Mouse (Mus musculus) kidney, postnatal 0 days (tissue): Measurements from ENCODE around the gene Olfr1411. TPM values are rescaled to one million over a fixed set of nuclear protein-coding genes. Genes with fewer than 3 reads are reported as not detected.

Source experiments
- ATAC-seq: fragments of 200-750 bp; cut with Nextera tagmentation; replicated peaks from 2 replicates; pipeline ENCODE4 v1.8.0; 2017; ENCODE audit warnings: low read depth, moderate number of reproducible peaks, moderate TSS enrichment, moderate library complexity; ENCODE audit not compliant: low FRiP score
- DNase-seq: peaks from one replicate; pipeline ENCODE4 v3.0.0-alpha.2; 2016; ENCODE audit warnings: low spot score
- H3K27ac ChIP-seq: fragments of 300-500 bp; sonication (generic); 2 replicates; pipeline ENCODE4 v1.5.1; 2014; ENCODE audit warnings: mild to moderate bottlenecking
- H3K27me3 ChIP-seq: fragments of 300-500 bp; sonication (generic); 2 replicates; pipeline ENCODE4 v1.6.1; 2014; ENCODE audit warnings: low read length, mixed read lengths; ENCODE audit not compliant: insufficient read depth
- H3K36me3 ChIP-seq: fragments of 300-500 bp; sonication (generic); 2 replicates; pipeline ENCODE4 v1.6.1; 2014; ENCODE audit warnings: low read length, mixed read lengths; ENCODE audit not compliant: insufficient read depth
- H3K4me1 ChIP-seq: fragments of 300-500 bp; sonication (generic); replicated peaks from 2 replicates; pipeline ENCODE4 v1.6.1; 2014; ENCODE audit warnings: antibody characterized with exemption, low read length, mixed read lengths; ENCODE audit not compliant: insufficient read depth
- H3K4me2 ChIP-seq: fragments of 300-500 bp; sonication (generic); 2 replicates; pipeline ENCODE4 v1.6.1; 2014; ENCODE audit warnings: mild to moderate bottlenecking, low read length, moderate library complexity, mixed read lengths
- H3K4me3 ChIP-seq: fragments of 300-500 bp; sonication (generic); replicated peaks from 2 replicates; pipeline ENCODE4 v1.5.1; 2014; ENCODE audit warnings: low read depth, low read length
- H3K9ac ChIP-seq: fragments of 300-500 bp; sonication (generic); 2 replicates; pipeline ENCODE4 v1.6.1; 2014; ENCODE audit warnings: low read depth, low read length
- H3K9me3 ChIP-seq: fragments of 300-500 bp; sonication (generic); replicated peaks from 2 replicates; pipeline ENCODE4 v1.6.1; 2016; ENCODE audit warnings: low read length, inconsistent platforms, mixed read lengths
- CTCF ChIP-seq: IDR thresholded peaks from 2 replicates; pipeline ENCODE4 v1.5.1; 2016; ENCODE audit warnings: antibody characterized with exemption, low read depth, mild to moderate bottlenecking, moderate library complexity
- WGBS: fragments of 180-500 bp; shearing (Covaris S2); extraction: QIAGEN DNeasy Blood & Tissue Kit; methylation state at CpG from one replicate; pipeline ENCODE4 v1.1.7; 2014; 5-methylcytosine and 5-hydroxymethylcytosine counted together
- polyA plus RNA-seq: library from polyadenylated mRNA; unstranded; fragments of >200 nt; fragmentation: Nextera tagmentation; extraction: Ambion mirVana; gene quantifications from 2 replicates; pipeline ENCODE4 v1.2.1, GENCODE M21; 2015

Gene Olfr1411
- polyA plus RNA-seq, 1 experiment from 2014 or later, result not detected

DNA sequence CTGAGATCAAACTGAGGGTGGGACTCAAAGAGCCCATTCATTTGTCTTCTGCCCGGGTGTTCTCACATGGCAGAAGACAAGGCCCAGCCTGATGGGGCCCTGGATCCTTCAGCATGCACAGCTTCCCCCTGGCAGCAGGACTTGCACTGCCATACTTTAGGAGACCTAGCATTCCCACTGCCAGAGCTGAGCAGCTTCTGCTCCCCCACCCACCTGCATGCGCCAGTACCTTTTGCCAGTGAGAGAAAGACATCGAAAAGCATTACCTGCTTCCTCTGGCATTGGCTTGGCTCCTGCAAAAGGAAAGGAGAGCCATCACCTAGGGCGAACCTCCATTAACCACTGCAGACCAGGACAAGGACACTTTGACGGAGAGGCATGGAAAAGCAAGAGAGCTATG is 50.7 kb downstream of the Olfr1411 start:
- no peak for DNase-seq

DNA sequence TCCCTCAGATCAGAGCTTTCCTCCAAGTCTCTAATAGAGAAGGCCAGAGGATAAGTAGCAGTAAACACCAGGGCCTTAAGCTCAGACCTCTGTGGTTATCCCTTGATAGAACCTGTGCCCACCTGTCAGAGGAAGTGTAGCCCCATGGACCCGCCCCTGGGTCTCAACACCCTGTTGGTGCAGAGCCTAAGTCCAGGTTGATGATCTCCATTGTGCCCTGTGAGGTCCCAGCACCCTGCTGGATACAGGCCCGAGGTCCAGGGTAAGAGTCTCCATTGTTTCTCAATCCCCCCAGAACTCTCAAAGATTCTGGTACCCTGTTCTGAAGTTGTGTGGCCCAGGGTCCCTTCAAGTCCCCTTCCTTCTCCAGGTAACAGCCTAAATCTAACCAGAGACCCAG is 51.9 kb downstream of the Olfr1411 start:
- Histone ChIP-seq H3K4me1 (peaks cover 1% of the 10 kb centered on the region; the same call in 1 of the 2 replicates), H3K9me3 (no peaks in the 10 kb centered on the region), H3K36me3 (no peaks in the 10 kb centered on the region), H3K4me2 (no peak overlapping the region), H3K4me3 (no peak overlapping the region), H3K27ac (no peak overlapping the region), H3K9ac (no peak overlapping the region), H3K27me3 (no peaks in the 10 kb centered on the region)
- DNase-seq, result no peak
- ATAC-seq, result no peak
- no peak for TF ChIP-seq CTCF
- 61% methylated on average over 2 of the region's 2 CpGs for WGBS

More for the DNA sequence above, 50.7 kb downstream of the Olfr1411 start:
- TF ChIP-seq CTCF, result no peak
- no peak for ATAC-seq
- Histone ChIP-seq H3K36me3 (no peaks in the 10 kb centered on the region), H3K27ac (no peak overlapping the region), H3K9me3 (no peaks in the 10 kb centered on the region), H3K4me1 (peaks cover 9% of the 10 kb centered on the region; the same call in 1 of the 2 replicates), H3K4me2 (no peak overlapping the region), H3K9ac (no peak overlapping the region), H3K4me3 (no peak overlapping the region), H3K27me3 (no peaks in the 10 kb centered on the region)
- WGBS, result 86% methylated on average over 5 of the region's 5 CpGs

DNA sequence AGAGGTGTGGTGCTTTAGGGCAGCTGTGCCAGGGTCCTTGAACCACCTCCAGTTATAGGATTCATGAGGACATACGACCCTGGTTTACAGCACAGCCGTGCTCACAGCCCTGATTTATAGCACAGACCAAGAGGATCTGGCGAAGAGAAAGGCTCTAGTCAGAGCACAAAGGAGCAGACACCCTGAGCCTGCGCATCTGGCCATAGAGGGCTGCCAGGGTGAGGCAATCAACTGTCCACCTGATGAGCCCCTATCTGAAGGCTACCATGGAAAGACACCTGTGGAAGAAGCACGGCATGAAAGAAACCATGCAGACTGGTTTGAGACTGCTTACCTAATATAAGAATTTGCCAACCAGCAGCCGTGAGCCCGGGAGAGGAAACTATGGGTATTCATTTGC is 52.4 kb downstream of the Olfr1411 start:
- Histone ChIP-seq H3K27ac (no peak overlapping the region), H3K4me2 (no peak overlapping the region), H3K9ac (no peak overlapping the region), H3K9me3 (no peaks in the 10 kb centered on the region), H3K27me3 (no peaks in the 10 kb centered on the region), H3K4me1 (no peaks in the 10 kb centered on the region; the same call in 1 of the 2 replicates), H3K4me3 (no peak overlapping the region), H3K36me3 (no peaks in the 10 kb centered on the region)
- no peak for TF ChIP-seq CTCF
- DNase-seq (no peak), ATAC-seq (no peak)
- WGBS, result 50% methylated on average over 7 of the region's 7 CpGs

DNA sequence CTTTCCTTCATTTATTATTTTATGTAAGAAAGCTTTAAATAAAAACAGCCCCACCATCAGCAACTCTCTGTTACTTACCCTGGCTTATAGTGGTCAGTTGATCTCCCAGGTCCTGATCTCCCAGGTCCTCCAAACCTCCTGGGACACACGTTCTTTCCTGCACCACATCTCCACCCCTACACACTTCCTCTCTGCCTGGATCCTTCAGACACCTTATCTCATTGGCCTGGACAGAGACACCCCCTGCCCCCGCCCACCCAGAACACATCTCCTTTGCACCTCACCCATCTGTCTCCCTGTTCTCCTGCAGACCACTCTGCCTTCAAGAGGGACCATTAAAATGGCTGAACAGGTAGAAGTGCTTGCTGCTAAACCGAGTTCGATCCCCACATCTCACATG is 52.8 kb downstream of the Olfr1411 start:
- Histone ChIP-seq H3K4me1 (no peaks in the 10 kb centered on the region; the same call in 1 of the 2 replicates), H3K9me3 (no peaks in the 10 kb centered on the region), H3K4me2 (no peak overlapping the region), H3K27me3 (no peaks in the 10 kb centered on the region), H3K9ac (no peak overlapping the region), H3K4me3 (no peak overlapping the region), H3K36me3 (no peaks in the 10 kb centered on the region), H3K27ac (no peak overlapping the region)
- WGBS, result 70% methylated on average over 4 of the region's 4 CpGs
- TF ChIP-seq CTCF, result no peak
- no peak for ATAC-seq
- DNase-seq, result no peak

Other genes starting within 250 kb of the Olfr1411 start
- 385 and 415 TPM in 2 replicates for gene Ndufa10, start 120.6 kb upstream of the Olfr1411 start, polyA plus RNA-seq
- not detected in 2 replicates for gene Olfr1416, start 109.3 kb upstream of the Olfr1411 start, polyA plus RNA-seq
- gene Olfr1415, start 98.3 kb upstream of the Olfr1411 start, polyA plus RNA-seq, result not detected in 2 replicates
- not detected in 2 replicates for gene Olfr1414, start 75.8 kb upstream of the Olfr1411 start, polyA plus RNA-seq
- gene Olfr1413, start 23.1 kb upstream of the Olfr1411 start, polyA plus RNA-seq, result not detected in 2 replicates
- not detected in 2 replicates for gene Olfr1412, start 8.6 kb upstream of the Olfr1411 start, polyA plus RNA-seq
- gene Olfr1410, start 11.4 kb downstream of the Olfr1411 start, polyA plus RNA-seq, result not detected in 2 replicates
- not detected in 2 replicates for gene Olfr12, start 23.4 kb downstream of the Olfr1411 start, polyA plus RNA-seq
- gene Cops9, start 47.6 kb downstream of the Olfr1411 start, polyA plus RNA-seq, result 467 and 534 TPM in 2 replicates
- gene Otos, start 54.4 kb downstream of the Olfr1411 start, polyA plus RNA-seq, result 1.0 and 1.3 TPM in 2 replicates
- gene Gpc1, start 237.2 kb downstream of the Olfr1411 start, polyA plus RNA-seq, result 38.7 and 39.8 TPM in 2 replicates